Mouse (Mus musculus): ENCODE data around the gene Pole. TPM values are rescaled to one million over a fixed set of nuclear protein-coding genes. Genes with fewer than 3 reads are reported as not detected.
A peak's percentile ranks its signal among the peaks of the same experiment; 100 is the strongest.

The Pole gene
- 39.8 and 57.3 TPM in 2 replicates for polyA plus RNA-seq (2011; ENCODE audit: insufficient read depth, insufficient read length, low replicate concordance, missing spikeins)

GRCm38 (mm10) chr5:110285770-110286445 is at the start of gene Pole, which contains the start of gene Pxmp2:
Gene Pole, plus strand, starts transcription at chr5:110286306.
Gene Pxmp2, minus strand, starts transcription at chr5:110286186.
- H3K4me1 ChIP-seq (ENCODE audit: control insufficient read depth, insufficient read depth, low read length) = no peaks in the 10 kb centered on the region; the same call in 1 of the 2 replicates
- H3K4me3 ChIP-seq (replicated peaks; ENCODE audit: control insufficient read depth, low read depth, low read length) = peak within 1 kb of the TSS; percentile 91
- under 1% methylated on average over 64 of the region's 64 CpGs for WGBS
- TF ChIP-seq POLR2A (IDR thresholded peaks at IDR 0.05; ENCODE audit: borderline replicate concordance, control insufficient read depth, low read depth, low read length) = no peak
- TF ChIP-seq CTCF (IDR thresholded peaks at IDR 0.05; ENCODE audit: control insufficient read depth, insufficient read depth, low read length) = no peak
- peak within 1 kb of the TSS; percentile 83 for H3K27ac ChIP-seq (ENCODE audit: control insufficient read depth, insufficient read depth, low read depth, low read length, poor library complexity)

GRCm38 (mm10) chr5:110244091-110244490 is 42.0 kb upstream of the Pole start:
- no peak overlapping the region for H3K4me3 ChIP-seq (replicated peaks; ENCODE audit: control insufficient read depth, low read depth, low read length)
- WGBS = 84% methylated on average over 2 of the region's 2 CpGs
- no peaks in the 10 kb centered on the region for H3K4me1 ChIP-seq (ENCODE audit: control insufficient read depth, insufficient read depth, low read length)
- H3K27ac ChIP-seq (ENCODE audit: control insufficient read depth, insufficient read depth, low read depth, low read length, poor library complexity) = no peak overlapping the region
- no peak for TF ChIP-seq CTCF (IDR thresholded peaks at IDR 0.05; ENCODE audit: control insufficient read depth, insufficient read depth, low read length)
- no peak for TF ChIP-seq POLR2A (IDR thresholded peaks at IDR 0.05; ENCODE audit: borderline replicate concordance, control insufficient read depth, low read depth, low read length)

- no peaks in the 10 kb centered on the region; the same call in 1 of the 2 replicates for H3K4me1 ChIP-seq (ENCODE audit: control insufficient read depth, insufficient read depth, low read length)
- TF ChIP-seq CTCF (IDR thresholded peaks at IDR 0.05; ENCODE audit: control insufficient read depth, insufficient read depth, low read length) (no peak), POLR2A (IDR thresholded peaks at IDR 0.05; ENCODE audit: borderline replicate concordance, control insufficient read depth, low read depth, low read length) (no peak)
- H3K4me3 ChIP-seq (replicated peaks; ENCODE audit: control insufficient read depth, low read depth, low read length) = no peak overlapping the region
- WGBS = 90% methylated on average over 4 of the region's 4 CpGs
- H3K27ac ChIP-seq (ENCODE audit: control insufficient read depth, insufficient read depth, low read depth, low read length, poor library complexity) = no peak overlapping the region
Observed at GRCm38 (mm10) chr5:110266941-110267340, 19.2 kb upstream of the Pole start.

- H3K4me1 ChIP-seq (ENCODE audit: control insufficient read depth, insufficient read depth, low read length) = no peaks in the 10 kb centered on the region; the same call in 1 of the 2 replicates
- H3K4me3 ChIP-seq (replicated peaks; ENCODE audit: control insufficient read depth, low read depth, low read length) = peak within 1 kb of the TSS; percentile 94
- TF ChIP-seq POLR2A (IDR thresholded peaks at IDR 0.05; ENCODE audit: borderline replicate concordance, control insufficient read depth, low read depth, low read length) (peak; percentile 66; the same call in 1 of the 2 replicates), CTCF (IDR thresholded peaks at IDR 0.05; ENCODE audit: control insufficient read depth, insufficient read depth, low read length) (peak; percentile 75)
- H3K27ac ChIP-seq (ENCODE audit: control insufficient read depth, insufficient read depth, low read depth, low read length, poor library complexity) = peak within 1 kb of the TSS; percentile 64; the same call in 1 of the 2 replicates
- WGBS = 1% methylated on average over 66 of the region's 66 CpGs
Observed at GRCm38 (mm10) chr5:110269141-110270101, 16.7 kb upstream of the Pole start, which contains the start of gene Pgam5. Gene Pgam5, minus strand, starts transcription at chr5:110269913.

- H3K4me1 ChIP-seq (ENCODE audit: control insufficient read depth, insufficient read depth, low read length) = no peaks in the 10 kb centered on the region; the same call in 1 of the 2 replicates
- no peak overlapping the region for H3K27ac ChIP-seq (ENCODE audit: control insufficient read depth, insufficient read depth, low read depth, low read length, poor library complexity)
- H3K4me3 ChIP-seq (replicated peaks; ENCODE audit: control insufficient read depth, low read depth, low read length) = no peak overlapping the region
- TF ChIP-seq POLR2A (IDR thresholded peaks at IDR 0.05; ENCODE audit: borderline replicate concordance, control insufficient read depth, low read depth, low read length) = no peak
- no peak for TF ChIP-seq CTCF (IDR thresholded peaks at IDR 0.05; ENCODE audit: control insufficient read depth, insufficient read depth, low read length)
- 93% methylated on average over 6 of the region's 6 CpGs for WGBS
Observed at GRCm38 (mm10) chr5:110270242-110270641, 15.9 kb upstream of the Pole start.

- 78% methylated on average over 4 of the region's 4 CpGs for WGBS
- Histone ChIP-seq H3K27ac (ENCODE audit: control insufficient read depth, insufficient read depth, low read depth, low read length, poor library complexity) (no peak overlapping the region), H3K4me1 (ENCODE audit: control insufficient read depth, insufficient read depth, low read length) (no peaks in the 10 kb centered on the region), H3K4me3 (replicated peaks; ENCODE audit: control insufficient read depth, low read depth, low read length) (no peak overlapping the region)
- no peak for TF ChIP-seq CTCF (IDR thresholded peaks at IDR 0.05; ENCODE audit: control insufficient read depth, insufficient read depth, low read length)
- TF ChIP-seq POLR2A (IDR thresholded peaks at IDR 0.05; ENCODE audit: borderline replicate concordance, control insufficient read depth, low read depth, low read length) = no peak
Observed at GRCm38 (mm10) chr5:110274147-110274546, 12.0 kb upstream of the Pole start.

GRCm38 (mm10) chr5:110274846-110275245 is 11.3 kb upstream of the Pole start:
- 62% methylated on average over 2 of the region's 2 CpGs for WGBS
- Histone ChIP-seq H3K4me1 (ENCODE audit: control insufficient read depth, insufficient read depth, low read length) (no peaks in the 10 kb centered on the region), H3K4me3 (replicated peaks; ENCODE audit: control insufficient read depth, low read depth, low read length) (no peak overlapping the region), H3K27ac (ENCODE audit: control insufficient read depth, insufficient read depth, low read depth, low read length, poor library complexity) (no peak overlapping the region)
- no peak for TF ChIP-seq POLR2A (IDR thresholded peaks at IDR 0.05; ENCODE audit: borderline replicate concordance, control insufficient read depth, low read depth, low read length)
- no peak for TF ChIP-seq CTCF (IDR thresholded peaks at IDR 0.05; ENCODE audit: control insufficient read depth, insufficient read depth, low read length)

GRCm38 (mm10) chr5:110276391-110276790 is 9.7 kb upstream of the Pole start:
- H3K27ac ChIP-seq (ENCODE audit: control insufficient read depth, insufficient read depth, low read depth, low read length, poor library complexity) = no peak overlapping the region
- WGBS = 75% methylated on average over 2 of the region's 2 CpGs
- H3K4me1 ChIP-seq (ENCODE audit: control insufficient read depth, insufficient read depth, low read length) = no peaks in the 10 kb centered on the region
- H3K4me3 ChIP-seq (replicated peaks; ENCODE audit: control insufficient read depth, low read depth, low read length) = no peak overlapping the region
- TF ChIP-seq CTCF (IDR thresholded peaks at IDR 0.05; ENCODE audit: control insufficient read depth, insufficient read depth, low read length) = no peak
- TF ChIP-seq POLR2A (IDR thresholded peaks at IDR 0.05; ENCODE audit: borderline replicate concordance, control insufficient read depth, low read depth, low read length) = no peak
